Mouse (Mus musculus): Measurements from ENCODE around the gene Prpf6. TPM values are rescaled to one million over a fixed set of nuclear protein-coding genes. Genes with fewer than 3 reads are reported as not detected.

Prpf6 gene
- polyA plus RNA-seq, 1 experiment from 2014 or later = 50.3 TPM

GRCm38 (mm10) chr2:181577981-181578581, 13.6 kb upstream of the Prpf6 start:
- no peak overlapping the region for H3K9ac ChIP-seq (replicated peaks; ENCODE audit: low read depth, low read length)
- H3K4me2 ChIP-seq (ENCODE audit: low read depth, low read length) = no peak overlapping the region; the same call in 1 of the 2 replicates
- ATAC-seq (ENCODE audit: low read depth) = no peak
- H3K27ac ChIP-seq (ENCODE audit: low read depth, low read length) = no peak overlapping the region
- H3K9me3 ChIP-seq (ENCODE audit: control insufficient read depth, low read length) = no peaks in the 10 kb centered on the region
- 81% methylated on average over 7 of the region's 7 CpGs for WGBS
- H3K27me3 ChIP-seq (ENCODE audit: control insufficient read depth, insufficient read depth, low read length) = no peaks in the 10 kb centered on the region
- H3K36me3 ChIP-seq (ENCODE audit: control insufficient read depth, insufficient read depth, low read length) = no peaks in the 10 kb centered on the region
- peaks cover 24% of the 10 kb centered on the region for H3K4me1 ChIP-seq (ENCODE audit: control insufficient read depth, insufficient read depth, low read length)
- H3K4me3 ChIP-seq (ENCODE audit: low read depth, low read length) = no peak overlapping the region

- Histone ChIP-seq H3K9ac (replicated peaks; ENCODE audit: low read depth, low read length) (no peak overlapping the region), H3K27me3 (ENCODE audit: control insufficient read depth, insufficient read depth, low read length) (no peaks in the 10 kb centered on the region), H3K9me3 (ENCODE audit: control insufficient read depth, low read length) (no peaks in the 10 kb centered on the region), H3K36me3 (ENCODE audit: control insufficient read depth, insufficient read depth, low read length) (peaks cover 8% of the 10 kb centered on the region; the same call in 1 of the 2 replicates), H3K4me3 (ENCODE audit: low read depth, low read length) (no peak overlapping the region), H3K4me1 (ENCODE audit: control insufficient read depth, insufficient read depth, low read length) (peaks cover 24% of the 10 kb centered on the region), H3K27ac (ENCODE audit: low read depth, low read length) (no peak overlapping the region), H3K4me2 (ENCODE audit: low read depth, low read length) (no peak overlapping the region)
- ATAC-seq (ENCODE audit: low read depth) = no peak
- 88% methylated on average over 5 of the region's 5 CpGs for WGBS
These were observed 12.7 kb upstream of the Prpf6 start for GRCm38 (mm10) chr2:181578790-181579618.

- H3K27ac ChIP-seq (ENCODE audit: low read depth, low read length) = no peak overlapping the region
- H3K4me2 ChIP-seq (ENCODE audit: low read depth, low read length) = no peak overlapping the region
- no peak overlapping the region for H3K4me3 ChIP-seq (ENCODE audit: low read depth, low read length)
- H3K9ac ChIP-seq (replicated peaks; ENCODE audit: low read depth, low read length) = no peak overlapping the region
- 100% methylated on average over 1 of the region's 1 CpGs for WGBS
- no peaks in the 10 kb centered on the region for H3K9me3 ChIP-seq (ENCODE audit: control insufficient read depth, low read length)
- no peak for ATAC-seq (ENCODE audit: low read depth)
- H3K4me1 ChIP-seq (ENCODE audit: control insufficient read depth, insufficient read depth, low read length) = peaks cover 24% of the 10 kb centered on the region
- H3K36me3 ChIP-seq (ENCODE audit: control insufficient read depth, insufficient read depth, low read length) = peaks cover 14% of the 10 kb centered on the region; the same call in 1 of the 2 replicates
- H3K27me3 ChIP-seq (ENCODE audit: control insufficient read depth, insufficient read depth, low read length) = no peaks in the 10 kb centered on the region
These were observed 12.0 kb upstream of the Prpf6 start for GRCm38 (mm10) chr2:181579681-181580080.

- no peaks in the 10 kb centered on the region for H3K9me3 ChIP-seq (ENCODE audit: control insufficient read depth, low read length)
- ATAC-seq (ENCODE audit: low read depth) = no peak
- peak overlapping the region; percentile 92 for H3K4me2 ChIP-seq (ENCODE audit: low read depth, low read length)
- peak overlapping the region; percentile 89 for H3K9ac ChIP-seq (replicated peaks; ENCODE audit: low read depth, low read length)
- H3K27ac ChIP-seq (ENCODE audit: low read depth, low read length) = no peak overlapping the region
- peaks cover 18% of the 10 kb centered on the region for H3K36me3 ChIP-seq (ENCODE audit: control insufficient read depth, insufficient read depth, low read length)
- peak overlapping the region; percentile 70 for H3K4me3 ChIP-seq (ENCODE audit: low read depth, low read length)
- peaks cover 24% of the 10 kb centered on the region for H3K4me1 ChIP-seq (ENCODE audit: control insufficient read depth, insufficient read depth, low read length)
- 82% methylated on average over 5 of the region's 5 CpGs for WGBS
- H3K27me3 ChIP-seq (ENCODE audit: control insufficient read depth, insufficient read depth, low read length) = no peaks in the 10 kb centered on the region
These were observed 11.4 kb upstream of the Prpf6 start for GRCm38 (mm10) chr2:181580131-181580772.

- peaks cover 24% of the 10 kb centered on the region for H3K36me3 ChIP-seq (ENCODE audit: control insufficient read depth, insufficient read depth, low read length)
- H3K4me1 ChIP-seq (ENCODE audit: control insufficient read depth, insufficient read depth, low read length) = peaks cover 24% of the 10 kb centered on the region
- H3K27me3 ChIP-seq (ENCODE audit: control insufficient read depth, insufficient read depth, low read length) = no peaks in the 10 kb centered on the region
- under 1% methylated on average over 11 of the region's 11 CpGs for WGBS
- peak overlapping the region; percentile 70 for H3K4me3 ChIP-seq (ENCODE audit: low read depth, low read length)
- H3K9ac ChIP-seq (replicated peaks; ENCODE audit: low read depth, low read length) = peak overlapping the region; percentile 89
- H3K27ac ChIP-seq (ENCODE audit: low read depth, low read length) = peak overlapping the region; percentile 90
- peak overlapping the region; percentile 92 for H3K4me2 ChIP-seq (ENCODE audit: low read depth, low read length)
- peak; percentile 80 for ATAC-seq (ENCODE audit: low read depth)
- H3K9me3 ChIP-seq (ENCODE audit: control insufficient read depth, low read length) = no peaks in the 10 kb centered on the region
These were observed 10.7 kb upstream of the Prpf6 start for GRCm38 (mm10) chr2:181581016-181581401.

- Histone ChIP-seq H3K27me3 (ENCODE audit: control insufficient read depth, insufficient read depth, low read length) (no peaks in the 10 kb centered on the region), H3K4me3 (ENCODE audit: low read depth, low read length) (peak overlapping the region; percentile 70), H3K4me2 (ENCODE audit: low read depth, low read length) (peak overlapping the region; percentile 92), H3K27ac (ENCODE audit: low read depth, low read length) (peak overlapping the region; percentile 90), H3K36me3 (ENCODE audit: control insufficient read depth, insufficient read depth, low read length) (peaks cover 29% of the 10 kb centered on the region), H3K4me1 (ENCODE audit: control insufficient read depth, insufficient read depth, low read length) (peaks cover 24% of the 10 kb centered on the region), H3K9me3 (ENCODE audit: control insufficient read depth, low read length) (no peaks in the 10 kb centered on the region), H3K9ac (replicated peaks; ENCODE audit: low read depth, low read length) (peak overlapping the region; percentile 89)
- whole genome bisulfite sequencing = under 1% methylated on average over 49 of the region's 49 CpGs
- ATAC-seq (ENCODE audit: low read depth) = peak; percentile 82
These were observed 10.1 kb upstream of the Prpf6 start for GRCm38 (mm10) chr2:181581402-181582120.

GRCm38 (mm10) chr2:181582358-181582757, 9.3 kb upstream of the Prpf6 start:
- H3K27ac ChIP-seq (ENCODE audit: low read depth, low read length) = peak overlapping the region; percentile 90
- H3K27me3 ChIP-seq (ENCODE audit: control insufficient read depth, insufficient read depth, low read length) = no peaks in the 10 kb centered on the region
- ATAC-seq (ENCODE audit: low read depth) = no peak
- no peak overlapping the region; the same call in 1 of the 2 replicates for H3K4me3 ChIP-seq (ENCODE audit: low read depth, low read length)
- no peak overlapping the region for H3K9ac ChIP-seq (replicated peaks; ENCODE audit: low read depth, low read length)
- H3K9me3 ChIP-seq (ENCODE audit: control insufficient read depth, low read length) = no peaks in the 10 kb centered on the region
- H3K4me1 ChIP-seq (ENCODE audit: control insufficient read depth, insufficient read depth, low read length) = peaks cover 17% of the 10 kb centered on the region
- peaks cover 37% of the 10 kb centered on the region for H3K36me3 ChIP-seq (ENCODE audit: control insufficient read depth, insufficient read depth, low read length)
- 88% methylated on average over 2 of the region's 2 CpGs for WGBS
- H3K4me2 ChIP-seq (ENCODE audit: low read depth, low read length) = peak overlapping the region; percentile 92

- ATAC-seq (ENCODE audit: low read depth) = no peak
- no peak overlapping the region for H3K9ac ChIP-seq (replicated peaks; ENCODE audit: low read depth, low read length)
- no peaks in the 10 kb centered on the region for H3K27me3 ChIP-seq (ENCODE audit: control insufficient read depth, insufficient read depth, low read length)
- H3K27ac ChIP-seq (ENCODE audit: low read depth, low read length) = no peak overlapping the region
- no peaks in the 10 kb centered on the region for H3K9me3 ChIP-seq (ENCODE audit: control insufficient read depth, low read length)
- WGBS = 95% methylated on average over 1 of the region's 1 CpGs
- H3K4me3 ChIP-seq (ENCODE audit: low read depth, low read length) = no peak overlapping the region
- no peak overlapping the region for H3K4me2 ChIP-seq (ENCODE audit: low read depth, low read length)
- peaks cover 41% of the 10 kb centered on the region for H3K36me3 ChIP-seq (ENCODE audit: control insufficient read depth, insufficient read depth, low read length)
- H3K4me1 ChIP-seq (ENCODE audit: control insufficient read depth, insufficient read depth, low read length) = peaks cover 14% of the 10 kb centered on the region
These were observed 8.7 kb upstream of the Prpf6 start for GRCm38 (mm10) chr2:181582939-181583338.
